Mouse (Mus musculus) E14TG2a.4 (cell line): Measurements from ENCODE around the gene Castor1.

Source experiments
- H3K27me3 ChIP-seq: 2 replicates; pipeline ENCODE4 v1.6.1; 2014; ENCODE audit warnings: low read length, control low read depth; ENCODE audit not compliant: insufficient read depth
- H3K36me3 ChIP-seq: 2 replicates; pipeline ENCODE4 v1.6.1; 2014; ENCODE audit warnings: low read length, control low read depth; ENCODE audit not compliant: insufficient read depth
- H3K4me1 ChIP-seq: replicated peaks from 2 replicates; pipeline ENCODE4 v1.6.1; 2014; ENCODE audit warnings: low read depth, low read length, control low read depth
- H3K4me3 ChIP-seq: replicated peaks from 2 replicates; pipeline ENCODE4 v1.5.1; 2014; ENCODE audit warnings: mild to moderate bottlenecking, low read length
- H3K9me3 ChIP-seq: 2 replicates; pipeline ENCODE4 v1.6.1; 2014; ENCODE audit warnings: low read length, control low read depth
- CTCF ChIP-seq: conservative IDR thresholded peaks from 2 replicates; pipeline ENCODE4 v1.5.1; 2014; ENCODE audit warnings: low read length
- NANOG ChIP-seq: IDR thresholded peaks from 2 replicates; pipeline ENCODE4 v1.6.1; 2014; ENCODE audit warnings: borderline replicate concordance, low read length, mixed read lengths
- POU5F1 ChIP-seq: IDR thresholded peaks from 2 replicates; pipeline ENCODE4 v1.6.1; 2014; ENCODE audit warnings: low read length, borderline replicate concordance

The Castor1 gene

DNA sequence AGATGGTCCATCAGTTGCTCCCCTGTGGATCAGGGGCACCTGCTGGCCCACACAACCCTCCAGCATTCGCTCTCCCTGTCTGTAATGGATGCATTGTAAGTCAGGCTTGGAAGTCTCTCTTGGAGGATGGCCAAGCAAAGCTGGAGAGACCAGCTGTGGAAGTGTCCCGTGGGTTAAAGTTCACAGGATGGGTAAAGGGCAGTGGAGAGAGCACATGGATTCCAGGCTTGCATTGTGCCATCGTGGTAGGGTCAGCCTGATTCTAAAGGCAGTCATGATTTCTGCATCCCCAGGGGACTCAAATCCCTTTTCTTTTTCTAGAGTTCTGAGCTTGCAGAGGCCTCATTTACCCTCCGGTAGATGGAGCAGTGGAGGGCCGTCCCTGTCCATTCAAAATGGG lies 39.7 kb downstream of the Castor1 start:
- Histone ChIP-seq H3K4me1 (peaks cover 75% of the 10 kb centered on the region), H3K9me3 (peaks cover 5% of the 10 kb centered on the region; the same call in 1 of the 2 replicates), H3K27me3 (peaks cover 3% of the 10 kb centered on the region; the same call in 1 of the 2 replicates), H3K4me3 (no peak overlapping the region), H3K36me3 (no peaks in the 10 kb centered on the region)
- TF ChIP-seq CTCF: no peak
- no peak for TF ChIP-seq POU5F1
- no peak for TF ChIP-seq NANOG

DNA sequence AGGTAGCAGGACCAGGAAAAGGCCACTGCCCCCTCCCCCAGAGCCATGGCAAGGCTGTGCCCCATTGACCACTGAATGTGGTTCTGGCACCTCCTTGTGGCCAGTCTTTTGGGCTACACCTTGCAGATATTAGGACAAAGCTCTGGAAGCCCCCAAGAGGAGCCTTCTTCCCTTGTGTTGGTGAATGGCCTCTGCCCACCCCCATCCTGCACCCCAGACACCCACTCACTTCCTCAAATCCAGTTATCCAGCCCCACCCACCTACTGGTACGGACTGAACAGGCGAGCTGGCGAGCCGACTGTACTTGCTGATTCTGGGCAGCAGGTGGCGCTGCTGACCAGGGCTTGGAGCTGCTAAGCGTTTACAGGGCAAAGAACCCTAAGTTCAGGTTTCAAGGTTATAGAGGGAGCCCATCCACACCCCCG lies 40.6 kb downstream of the Castor1 start:
- Histone ChIP-seq H3K27me3 (peaks cover 7% of the 10 kb centered on the region), H3K36me3 (no peaks in the 10 kb centered on the region), H3K4me3 (no peak overlapping the region; the same call in 1 of the 2 replicates), H3K4me1 (peaks cover 78% of the 10 kb centered on the region), H3K9me3 (peaks cover 5% of the 10 kb centered on the region; the same call in 1 of the 2 replicates)
- TF ChIP-seq CTCF (peak; percentile 96), NANOG (no peak), POU5F1 (no peak)

DNA sequence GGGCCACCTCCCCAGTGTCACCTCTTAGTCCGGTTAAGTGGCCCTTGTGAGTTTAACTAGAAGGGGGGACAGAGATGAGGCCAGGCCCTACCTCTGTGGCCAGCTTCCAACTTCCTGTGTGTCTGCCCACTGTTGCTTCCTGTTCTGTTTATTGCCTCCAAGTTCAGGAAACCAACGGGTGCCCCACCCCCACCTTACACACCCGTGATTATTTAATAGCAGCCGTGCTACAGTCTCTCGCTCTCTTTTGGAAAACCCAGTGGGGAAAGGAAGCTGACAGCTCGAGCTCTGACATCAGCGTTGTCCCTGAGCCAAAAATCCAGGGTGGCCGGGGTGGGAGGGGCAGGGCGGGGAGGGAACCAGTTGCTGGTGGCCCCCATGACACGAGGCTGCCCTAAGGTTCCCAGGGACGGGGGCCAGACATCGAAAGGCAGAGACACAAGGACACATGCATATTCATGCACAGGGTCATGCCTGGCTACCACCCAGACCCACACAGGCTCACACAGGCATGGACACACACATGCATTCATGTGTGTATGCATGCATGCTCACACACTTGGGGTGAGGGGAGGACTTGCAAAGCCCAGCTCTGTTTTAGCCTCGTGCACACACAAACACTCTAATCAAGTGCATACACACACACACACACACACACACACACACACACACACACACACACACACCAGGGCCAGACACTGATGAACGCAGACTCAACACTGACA lies 42.6 kb downstream of the Castor1 start:
- Histone ChIP-seq H3K36me3 (no peaks in the 10 kb centered on the region), H3K4me1 (peaks cover 87% of the 10 kb centered on the region), H3K9me3 (peaks cover 5% of the 10 kb centered on the region; the same call in 1 of the 2 replicates), H3K27me3 (peaks cover 16% of the 10 kb centered on the region), H3K4me3 (no peak overlapping the region)
- TF ChIP-seq POU5F1 (no peak), NANOG (no peak), CTCF (no peak)

DNA sequence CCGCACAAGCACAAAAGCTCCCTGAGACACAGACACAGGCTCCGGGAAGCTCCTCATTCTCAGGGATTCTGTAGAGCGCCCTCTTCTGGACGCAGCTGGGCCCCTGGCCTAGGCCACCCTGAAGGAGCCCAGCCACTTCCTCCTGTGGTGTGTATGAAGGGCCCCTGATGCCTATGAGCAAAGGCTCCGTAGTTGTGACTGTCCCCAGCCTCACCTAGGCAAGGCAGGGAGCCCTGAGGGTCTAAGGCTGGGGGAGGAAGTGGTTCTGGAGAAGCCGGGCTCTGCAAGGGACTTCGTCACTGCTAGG lies 43.1 kb downstream of the Castor1 start:
- H3K27me3 ChIP-seq: peaks cover 21% of the 10 kb centered on the region
- TF ChIP-seq CTCF: peak; percentile 60
- no peak for TF ChIP-seq POU5F1
- H3K4me1 ChIP-seq: peaks cover 87% of the 10 kb centered on the region
- no peaks in the 10 kb centered on the region for H3K36me3 ChIP-seq
- peaks cover 5% of the 10 kb centered on the region; the same call in 1 of the 2 replicates for H3K9me3 ChIP-seq
- H3K4me3 ChIP-seq: no peak overlapping the region

DNA sequence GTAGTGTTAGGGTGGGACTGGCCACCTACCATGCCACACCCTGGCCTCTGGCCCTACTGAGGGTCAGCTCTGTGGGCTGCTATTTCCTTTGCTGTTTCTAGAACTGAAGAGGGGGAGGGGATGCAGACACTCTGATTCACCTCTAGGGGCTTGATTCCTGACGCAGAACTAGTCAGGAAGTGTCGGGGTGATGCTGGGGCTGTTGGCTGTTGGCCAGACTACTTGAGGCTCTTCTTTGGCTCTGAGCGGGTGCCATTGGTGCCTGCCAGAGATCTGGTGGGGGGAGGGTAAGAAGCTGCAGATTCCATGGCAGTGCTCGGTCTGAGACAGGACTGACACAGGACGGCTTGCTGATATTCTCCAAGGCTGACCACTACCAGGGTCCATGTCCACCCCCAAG lies 43.9 kb downstream of the Castor1 start:
- Histone ChIP-seq H3K27me3 (peaks cover 21% of the 10 kb centered on the region), H3K36me3 (no peaks in the 10 kb centered on the region), H3K4me3 (no peak overlapping the region), H3K4me1 (peaks cover 80% of the 10 kb centered on the region), H3K9me3 (peaks cover 5% of the 10 kb centered on the region; the same call in 1 of the 2 replicates)
- TF ChIP-seq CTCF (peak; percentile 27), NANOG (no peak)

DNA sequence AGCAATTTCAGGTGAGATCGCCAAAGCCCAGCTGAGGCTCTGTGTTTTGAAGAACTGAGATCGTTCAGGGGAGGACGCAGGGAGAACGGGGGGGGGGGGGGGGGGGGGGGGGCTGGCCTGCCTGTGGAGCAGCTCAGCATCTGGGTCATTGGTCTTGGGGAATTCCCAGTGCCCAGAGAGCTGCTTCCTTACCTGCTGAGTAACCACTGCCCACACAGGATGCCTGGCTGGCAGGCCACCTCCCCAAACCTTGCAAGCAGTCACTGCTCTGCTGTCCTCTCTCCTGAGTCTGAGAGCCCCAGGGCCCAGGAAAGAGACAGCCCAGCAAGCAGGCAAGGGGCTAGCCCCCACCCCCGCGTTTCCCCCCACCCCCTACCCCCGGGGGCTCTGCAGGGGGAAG lies 44.8 kb downstream of the Castor1 start:
- peaks cover 27% of the 10 kb centered on the region for H3K27me3 ChIP-seq
- peaks cover 5% of the 10 kb centered on the region; the same call in 1 of the 2 replicates for H3K9me3 ChIP-seq
- no peak for TF ChIP-seq POU5F1
- no peak for TF ChIP-seq NANOG
- H3K4me1 ChIP-seq: peaks cover 80% of the 10 kb centered on the region
- H3K4me3 ChIP-seq: no peak overlapping the region
- no peaks in the 10 kb centered on the region for H3K36me3 ChIP-seq

DNA sequence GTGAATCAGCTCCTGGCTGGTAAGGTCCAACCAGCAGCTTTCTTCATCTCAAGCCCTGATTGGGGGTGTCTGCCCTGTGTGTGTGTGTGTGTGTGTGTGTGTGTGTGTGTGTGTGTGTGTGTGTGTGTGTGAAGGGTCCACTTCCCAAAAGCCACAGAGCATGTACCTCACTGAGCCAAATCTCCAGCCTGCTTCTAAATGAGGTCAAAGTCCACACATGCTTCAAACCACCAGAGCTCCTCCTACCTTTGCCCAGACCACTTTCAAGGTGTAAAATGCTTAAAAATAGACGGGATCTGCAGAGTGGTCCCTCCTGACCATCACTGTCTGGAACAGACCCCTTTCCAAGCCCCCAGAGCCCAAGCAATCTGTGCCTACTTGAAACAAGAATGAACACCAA lies 45.3 kb downstream of the Castor1 start:
- H3K27me3 ChIP-seq: peaks cover 31% of the 10 kb centered on the region
- no peak overlapping the region for H3K4me3 ChIP-seq
- peaks cover 5% of the 10 kb centered on the region; the same call in 1 of the 2 replicates for H3K9me3 ChIP-seq
- TF ChIP-seq POU5F1 (no peak), CTCF (no peak), NANOG (no peak)
- peaks cover 2% of the 10 kb centered on the region for H3K36me3 ChIP-seq
- peaks cover 80% of the 10 kb centered on the region for H3K4me1 ChIP-seq

DNA sequence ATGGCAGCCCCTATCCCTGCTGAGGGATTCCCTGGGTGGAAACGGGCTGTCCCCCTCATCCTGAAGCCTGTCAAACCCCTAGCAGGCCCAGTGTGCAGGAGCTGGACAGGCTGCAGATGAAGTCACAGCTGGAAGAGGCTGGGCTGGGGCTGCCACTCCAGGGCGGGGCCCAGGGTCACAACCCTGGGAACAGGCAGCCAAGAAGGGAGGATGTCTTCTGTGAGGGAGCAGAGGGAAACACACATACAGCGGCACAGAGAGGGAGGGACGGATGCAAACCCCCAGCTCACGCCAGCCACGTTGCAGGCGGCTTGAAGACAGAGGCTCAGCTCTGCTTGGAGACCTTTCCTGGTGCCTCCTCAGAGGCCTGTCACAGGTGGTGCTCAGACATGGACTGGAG lies 46.0 kb downstream of the Castor1 start:
- Histone ChIP-seq H3K4me3 (peak overlapping the region; percentile 49), H3K9me3 (peaks cover 5% of the 10 kb centered on the region; the same call in 1 of the 2 replicates), H3K36me3 (peaks cover 10% of the 10 kb centered on the region), H3K4me1 (peaks cover 80% of the 10 kb centered on the region), H3K27me3 (peaks cover 37% of the 10 kb centered on the region)
- TF ChIP-seq POU5F1 (no peak), NANOG (no peak), CTCF (no peak)
